Mouse (Mus musculus) CD4-positive, CD25-positive, alpha-beta regulatory T cell, adult 2 months (primary cell): ENCODE measurements around the gene Itpr2.

Experiments
- DNase-seq: peaks from one replicate; pipeline ENCODE4 v3.0.0-alpha.2; 2012; ENCODE audit warnings: low read depth, low spot score

Itpr2 gene

DNA sequence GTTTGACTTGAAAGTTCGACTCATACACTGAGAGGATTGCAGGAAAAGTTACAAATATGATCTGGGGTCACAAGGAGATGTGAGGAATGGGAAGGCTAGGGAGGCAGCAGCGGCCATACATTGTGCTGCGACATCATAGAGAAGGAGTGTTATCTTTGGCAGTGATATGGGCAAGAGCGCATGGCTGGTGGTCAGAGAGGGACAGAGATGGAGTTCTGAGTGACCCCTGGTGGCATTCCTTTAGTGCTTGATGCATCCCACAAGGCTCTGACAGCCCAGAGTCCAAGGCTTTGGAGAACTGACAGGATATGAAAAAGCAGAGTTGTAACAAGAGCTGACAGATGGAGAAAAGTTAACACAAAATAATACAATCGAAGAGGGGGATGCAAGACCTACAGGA is 334.8 kb downstream of the Itpr2 start:
- DNase-seq = no peak

DNA sequence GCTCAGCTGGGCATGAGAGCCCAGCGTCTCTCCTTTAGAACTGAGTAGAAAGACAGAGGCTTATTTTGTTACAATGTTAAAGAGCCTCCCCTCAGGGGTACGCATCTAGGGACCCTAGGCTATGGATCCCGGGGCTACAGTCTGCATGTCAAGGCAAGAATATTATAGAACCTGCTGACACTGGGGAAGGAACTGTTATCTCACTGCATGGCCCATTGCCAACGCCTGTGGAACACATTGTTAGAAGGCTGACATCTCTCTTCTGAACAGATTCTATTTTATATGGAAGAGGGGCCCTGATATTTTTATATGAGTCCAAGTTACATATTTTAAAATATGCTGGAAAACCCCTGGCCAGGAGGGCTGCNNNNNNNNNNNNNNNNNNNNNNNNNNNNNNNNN is 342.4 kb downstream of the Itpr2 start:
- DNase-seq = no peak

DNA sequence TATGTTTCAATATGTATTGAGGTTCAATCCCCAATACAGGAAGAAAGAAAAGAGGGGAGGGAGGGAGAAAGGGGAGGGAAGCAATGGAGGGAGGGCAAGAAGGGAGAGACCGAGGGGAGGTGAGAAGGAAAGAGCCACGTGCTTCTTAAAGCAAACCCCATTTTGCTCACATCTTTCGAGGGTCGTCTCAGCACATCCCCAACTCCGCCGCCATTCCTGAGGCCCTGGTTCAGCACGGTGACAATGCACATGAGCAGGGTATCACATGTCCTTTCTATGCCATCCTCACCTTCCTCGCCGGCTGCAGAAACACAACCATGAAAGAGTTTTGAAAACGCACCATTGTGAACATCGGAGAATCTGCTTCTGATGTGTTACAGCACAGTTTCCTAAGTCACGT is 343.3 kb downstream of the Itpr2 start:
- no peak for DNase-seq

DNA sequence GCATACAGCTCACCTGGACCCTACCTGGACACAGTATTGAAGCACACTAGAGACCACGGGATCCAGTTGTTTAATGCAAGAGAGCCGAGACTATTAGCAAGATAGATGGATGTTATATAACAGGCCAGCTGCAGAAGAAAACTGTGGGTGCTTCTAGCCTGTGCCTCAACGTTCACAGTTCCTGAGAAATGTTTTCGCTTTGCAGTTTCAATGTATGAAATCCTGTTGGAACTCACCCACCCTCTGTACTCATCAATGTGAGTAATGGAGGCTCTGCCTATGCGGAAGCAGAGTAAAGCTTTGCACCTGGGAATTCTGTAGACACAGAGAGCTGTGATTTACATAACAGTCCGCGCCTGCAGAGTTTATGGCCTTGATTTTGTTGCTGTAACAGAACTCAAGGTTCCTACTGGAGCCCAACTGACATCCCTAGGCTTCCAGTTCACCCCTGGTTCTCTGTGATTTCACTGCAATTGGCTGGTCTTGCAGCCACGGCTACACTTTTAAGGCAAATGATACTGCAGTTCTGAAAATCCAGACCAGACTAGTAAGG is 344.0 kb downstream of the Itpr2 start:
- no peak for DNase-seq

DNA sequence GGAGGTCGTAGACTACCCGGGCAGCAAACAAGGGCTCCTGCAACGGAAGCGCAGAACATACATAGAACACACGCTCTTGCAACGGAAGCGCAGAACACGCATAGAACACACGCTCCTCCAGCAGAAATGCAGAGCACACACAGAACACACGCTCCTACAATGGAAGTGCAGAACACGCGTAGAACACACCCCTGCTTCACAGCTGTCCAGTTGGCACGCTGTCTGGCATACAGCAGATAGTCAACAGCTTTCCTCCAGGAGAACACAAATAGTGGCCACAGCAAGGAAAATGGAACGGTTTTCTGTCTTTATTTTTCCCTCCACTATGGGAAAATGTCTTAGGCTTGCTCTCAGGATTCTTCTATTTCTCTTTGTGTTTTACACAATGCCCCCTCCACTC is 344.9 kb downstream of the Itpr2 start:
- DNase-seq = no peak

DNA sequence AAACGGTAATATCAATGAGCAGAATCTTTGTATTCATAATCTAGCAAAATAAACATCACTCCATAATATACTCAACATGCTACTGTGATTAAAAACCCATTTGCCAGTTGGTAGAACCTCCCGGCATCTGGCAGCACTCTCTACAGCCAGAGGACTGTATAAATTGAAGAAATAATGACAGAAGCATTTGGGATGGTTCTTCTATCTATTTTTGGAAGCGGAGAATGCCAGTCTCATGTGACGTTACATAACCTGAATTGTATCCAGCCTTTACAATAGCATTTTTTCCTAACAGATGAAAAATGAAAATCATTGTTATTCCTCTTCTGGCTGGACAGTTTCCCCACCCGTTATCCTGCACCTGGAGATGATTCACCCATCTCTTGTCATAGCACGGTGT is 345.5 kb downstream of the Itpr2 start:
- no peak for DNase-seq

DNA sequence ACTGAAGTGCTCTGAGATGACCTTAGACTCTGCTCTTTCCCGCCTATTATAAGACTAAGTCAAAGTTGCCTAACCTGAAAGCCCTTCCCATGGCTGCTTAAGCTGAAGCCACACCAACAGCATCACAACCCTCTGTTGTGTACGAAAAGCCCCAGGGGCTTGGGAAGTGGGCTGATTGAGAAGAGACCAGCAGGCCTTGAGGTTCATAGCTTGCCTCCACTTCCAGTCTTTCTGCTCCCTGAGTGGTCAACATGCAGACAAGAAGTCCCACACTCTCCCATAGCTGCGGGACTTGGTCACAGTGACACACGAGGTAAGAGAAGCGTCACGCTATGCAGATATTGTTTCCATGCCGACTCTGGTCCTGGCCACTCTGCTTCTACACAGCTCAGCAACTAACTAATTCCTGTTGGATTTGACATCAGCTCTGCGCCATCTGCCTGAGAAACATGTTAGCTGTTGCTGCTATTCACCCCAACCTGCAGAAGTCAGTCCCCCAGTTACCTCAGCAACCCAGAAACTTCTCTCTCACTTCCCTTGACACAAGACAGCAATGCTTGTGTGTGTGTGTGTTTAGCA is 346.8 kb downstream of the Itpr2 start:
- DNase-seq = no peak

DNA sequence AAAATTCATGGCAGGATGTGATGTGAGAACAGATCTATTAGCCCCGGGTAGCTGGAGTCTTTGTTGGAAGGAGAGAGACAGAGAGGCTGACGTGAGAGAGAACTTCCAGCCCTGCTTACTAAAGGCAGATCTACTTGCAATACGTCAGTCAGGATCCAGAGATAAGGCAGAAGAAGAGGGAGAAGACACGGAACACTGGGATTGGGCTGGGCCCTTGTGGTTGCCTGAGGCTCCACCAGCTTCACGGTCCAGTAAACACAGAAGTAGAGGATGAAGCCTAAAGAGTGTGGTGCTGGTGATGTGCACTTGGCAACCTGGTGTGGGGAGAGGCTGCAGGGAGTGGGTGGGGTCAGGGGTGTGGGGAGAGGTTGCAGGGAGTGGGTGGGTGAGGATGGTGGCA is 349.2 kb downstream of the Itpr2 start:
- DNase-seq = no peak

DNA sequence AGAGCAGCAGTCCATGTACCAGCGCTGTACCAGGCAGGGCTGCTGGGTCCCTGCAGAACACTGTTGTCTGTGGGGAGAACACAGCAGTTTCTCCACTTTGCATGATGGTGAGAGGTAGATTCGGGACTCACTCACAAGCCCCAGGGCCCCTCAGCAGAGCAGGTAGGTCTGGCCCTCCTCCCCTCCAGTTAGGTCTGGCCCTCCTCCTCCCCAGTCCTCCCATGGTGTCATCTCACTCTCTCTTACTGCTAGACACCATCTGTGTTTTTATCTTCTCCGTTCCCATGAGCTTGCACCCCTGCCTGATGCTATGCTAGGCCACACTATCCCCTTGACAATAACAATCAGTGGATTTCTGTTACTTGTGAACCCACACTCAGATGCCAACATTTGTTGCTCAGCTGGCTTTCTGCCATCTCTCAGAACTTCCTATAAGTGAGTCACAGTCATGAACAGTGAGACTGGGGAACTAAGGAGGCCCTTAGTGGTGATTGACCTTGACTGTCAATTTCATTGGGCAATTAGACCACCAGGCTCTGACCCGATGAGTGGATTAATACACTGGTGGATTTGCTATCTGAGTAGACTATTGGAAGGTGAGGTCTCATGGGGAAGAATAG is 360.9 kb downstream of the Itpr2 start:
- no peak for DNase-seq

DNA sequence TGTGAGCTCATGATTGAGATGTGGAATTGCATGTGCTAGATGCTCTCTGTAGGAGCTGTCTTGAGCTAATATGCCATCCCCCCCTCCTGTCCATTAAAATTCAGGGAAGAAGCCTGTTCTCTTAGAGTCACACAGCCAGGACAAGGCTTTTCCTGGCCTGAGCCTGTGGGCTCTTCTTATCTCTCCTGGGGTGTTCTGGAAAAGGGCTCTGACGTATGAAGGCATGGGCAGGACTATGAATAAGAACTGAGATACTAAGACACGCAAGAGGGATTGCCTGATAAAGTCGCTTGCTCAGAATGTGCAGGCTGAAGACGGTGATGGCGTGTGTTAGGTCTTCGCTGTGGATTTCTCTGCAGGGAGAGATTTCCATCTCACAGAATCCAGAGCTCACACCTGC is 361.9 kb downstream of the Itpr2 start:
- no peak for DNase-seq

DNA sequence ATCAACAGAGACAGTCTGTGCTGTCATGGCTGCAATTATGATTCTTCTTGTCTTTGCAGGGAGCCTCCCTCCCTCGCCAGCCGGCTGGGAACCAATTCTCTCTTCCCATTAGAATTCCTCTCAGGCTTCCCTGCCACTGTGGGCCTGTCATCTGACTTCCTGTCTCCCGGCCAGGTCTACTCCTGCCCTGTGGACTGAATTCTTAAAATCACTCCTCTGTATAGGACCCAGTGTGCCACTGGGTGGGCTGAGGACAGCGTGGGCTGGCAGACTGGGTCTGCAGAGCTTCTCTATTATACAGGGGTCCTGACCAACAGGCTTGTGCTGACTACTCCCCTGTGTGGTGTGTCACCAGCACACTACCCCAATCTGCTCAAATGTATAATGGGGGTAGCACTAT is 365.4 kb downstream of the Itpr2 start:
- no peak for DNase-seq

DNA sequence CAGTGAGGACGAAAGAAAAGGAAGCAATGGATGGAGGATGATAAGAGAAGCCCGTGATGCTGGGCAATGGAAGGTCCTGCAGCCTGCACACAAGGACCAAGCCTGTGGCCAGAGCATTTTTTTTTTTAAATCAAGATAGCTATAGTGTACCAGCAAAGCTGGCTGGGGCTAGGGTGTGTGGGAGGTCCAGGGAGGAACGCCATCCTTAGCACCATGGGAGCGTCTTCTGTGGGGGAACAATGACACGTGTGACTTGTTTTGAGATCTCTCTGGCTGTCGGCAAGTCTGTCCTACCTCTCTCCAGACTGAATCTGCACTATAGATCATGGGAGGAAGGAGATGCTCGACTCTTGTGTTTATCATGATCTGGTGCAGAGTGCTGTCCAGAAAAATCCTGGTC is 365.8 kb downstream of the Itpr2 start:
- no peak for DNase-seq

DNA sequence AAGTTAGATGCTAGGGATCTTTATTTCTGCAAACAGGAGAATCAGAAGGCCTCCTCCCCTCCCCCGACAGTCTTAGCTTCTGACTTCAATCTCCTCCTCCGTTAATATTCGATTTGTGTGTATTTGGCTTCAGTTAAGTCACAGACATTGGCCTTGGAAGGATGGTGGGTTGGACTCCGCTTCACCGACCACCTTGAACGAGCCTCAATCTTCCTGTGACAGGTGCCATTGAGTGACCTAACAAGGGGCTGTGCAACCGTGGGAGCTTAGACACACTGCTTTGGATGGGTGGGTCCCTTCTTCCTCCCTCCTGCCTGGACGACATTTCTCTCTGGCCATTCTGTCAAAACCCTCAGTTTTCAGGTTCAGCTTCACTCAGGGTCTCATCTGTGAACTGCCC is 366.7 kb downstream of the Itpr2 start:
- DNase-seq = no peak

DNA sequence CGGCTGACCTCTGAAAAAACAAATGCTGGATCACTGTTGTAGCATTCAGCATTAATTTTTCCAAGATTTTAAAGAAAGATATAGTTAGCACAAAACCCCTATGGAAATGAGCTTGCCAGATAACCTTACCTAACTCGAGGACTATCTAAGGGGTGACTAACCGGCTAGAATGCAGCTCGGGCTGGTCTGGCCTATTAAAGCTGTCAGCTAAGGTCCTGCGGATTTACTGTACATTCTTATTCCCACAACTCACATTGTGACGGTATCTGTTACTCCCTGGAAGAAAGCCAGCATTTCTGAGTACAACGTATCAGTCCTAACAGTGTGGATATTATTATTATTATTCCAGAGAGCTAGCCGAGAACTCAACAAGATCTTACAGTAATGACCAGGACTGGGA is 368.1 kb downstream of the Itpr2 start:
- DNase-seq = no peak

DNA sequence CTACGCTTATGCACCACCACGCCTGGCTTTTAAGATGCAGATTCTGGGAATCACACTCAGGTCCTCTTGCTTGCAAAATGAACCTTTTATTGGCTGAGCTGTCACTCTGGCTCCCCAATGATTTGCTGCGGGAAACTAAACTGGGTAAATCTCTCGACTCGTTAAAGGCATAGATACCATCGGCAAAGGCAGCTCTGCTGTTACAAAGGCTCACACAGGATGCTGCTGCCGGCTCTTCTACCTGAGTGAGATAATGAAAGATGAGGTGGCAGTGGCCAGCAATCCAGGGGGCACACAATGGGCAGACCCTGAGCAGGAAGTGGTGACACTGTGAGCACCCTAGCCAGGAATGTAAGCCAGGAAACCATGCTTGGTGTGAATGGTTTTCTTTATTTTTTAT is 373.0 kb downstream of the Itpr2 start:
- no peak for DNase-seq

DNA sequence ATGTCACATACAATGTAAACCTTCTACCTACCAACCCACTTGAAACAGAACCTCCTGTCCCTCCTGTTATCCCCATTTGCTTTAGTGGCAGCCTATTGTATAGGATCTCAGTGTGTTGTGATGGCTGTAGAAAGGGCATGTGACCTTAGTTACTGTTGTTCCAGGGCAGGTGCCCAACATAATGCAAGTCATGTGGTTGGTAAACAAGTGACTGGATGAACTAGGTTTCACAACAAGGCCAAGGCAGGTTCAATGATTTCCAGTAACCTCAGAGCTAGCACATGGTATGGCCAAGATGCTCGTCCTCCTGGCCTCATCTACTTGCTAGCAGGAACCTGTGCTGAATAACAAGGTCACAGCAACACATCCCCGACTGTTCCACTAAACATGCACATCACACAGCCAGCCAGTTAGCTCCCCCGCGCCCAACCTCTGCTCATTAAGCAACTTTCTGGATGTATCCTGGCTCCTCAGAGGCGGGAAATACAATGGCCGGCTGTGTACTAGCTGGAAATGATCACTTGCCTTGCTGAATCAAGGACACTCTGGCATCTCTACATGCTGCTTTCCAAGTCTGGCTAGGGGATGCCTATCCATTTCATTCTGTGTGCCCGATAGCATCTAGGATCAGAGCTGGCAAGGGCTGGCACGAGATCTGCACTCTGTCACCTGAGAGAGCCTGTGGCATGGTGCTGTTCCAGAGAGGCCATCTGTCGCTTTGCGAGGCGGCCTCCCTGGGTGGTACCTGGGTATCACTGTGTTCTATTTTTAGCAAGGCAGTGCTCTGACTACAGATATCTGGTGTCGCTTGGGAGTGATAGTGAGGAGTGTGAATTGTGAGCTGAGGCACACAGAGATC is 375.0 kb downstream of the Itpr2 start:
- DNase-seq = no peak

DNA sequence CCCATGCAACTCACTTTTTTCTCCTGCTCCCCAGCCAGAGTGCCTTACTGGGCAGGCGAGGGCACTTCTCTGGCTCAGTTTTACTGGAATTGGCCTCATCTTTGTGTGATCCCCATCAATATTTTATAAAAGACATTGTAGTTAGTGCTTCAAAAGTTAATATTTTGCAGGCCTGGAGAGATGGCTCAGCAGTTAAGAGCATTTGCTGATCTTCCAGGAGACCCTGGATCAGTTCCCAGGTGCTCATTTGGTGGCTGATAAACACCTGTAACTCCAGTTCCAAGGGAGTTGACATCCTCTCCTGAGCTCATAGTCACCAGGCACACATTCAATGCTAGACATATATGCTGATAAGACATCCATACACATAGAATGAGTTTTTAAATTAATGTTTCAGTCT is 376.4 kb downstream of the Itpr2 start:
- no peak for DNase-seq

DNA sequence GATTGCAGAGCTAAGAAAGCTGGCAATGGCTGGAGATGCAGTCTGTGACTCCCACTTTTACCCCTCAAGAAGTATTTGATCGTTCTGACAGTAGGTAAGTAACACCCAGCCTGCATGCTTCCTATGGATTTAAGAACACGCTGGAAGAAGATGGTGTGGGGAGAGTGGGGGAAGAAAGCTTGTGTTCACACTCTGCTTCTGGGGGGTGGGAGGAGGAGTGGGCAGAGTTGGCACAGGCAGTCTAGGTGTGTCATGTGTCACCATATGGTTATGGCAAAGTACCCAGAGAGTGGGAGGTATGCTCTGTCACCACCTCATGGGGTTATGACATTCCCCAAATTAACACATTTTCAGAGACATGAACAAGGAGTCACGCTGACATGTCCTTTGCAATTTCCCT is 377.5 kb downstream of the Itpr2 start:
- no peak for DNase-seq

DNA sequence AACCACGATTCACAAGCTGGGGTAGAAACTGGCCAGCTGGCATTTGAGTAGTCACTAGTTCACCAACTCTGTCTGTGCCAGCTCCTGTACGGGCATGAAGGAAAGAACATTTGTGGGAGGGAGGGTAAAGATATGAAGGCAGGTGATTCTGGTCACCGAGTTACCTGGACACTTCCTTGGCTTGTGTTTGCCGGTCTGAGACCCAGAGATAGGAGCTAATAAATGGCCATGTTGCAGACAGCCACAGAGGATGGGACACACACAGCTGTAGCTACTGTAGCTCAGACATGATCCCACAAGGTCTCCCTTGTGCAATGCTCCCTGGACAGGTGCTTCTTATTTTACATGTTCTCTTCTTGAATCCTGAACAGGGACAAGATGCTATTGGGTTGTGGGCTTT is 378.4 kb downstream of the Itpr2 start:
- DNase-seq = no peak

DNA sequence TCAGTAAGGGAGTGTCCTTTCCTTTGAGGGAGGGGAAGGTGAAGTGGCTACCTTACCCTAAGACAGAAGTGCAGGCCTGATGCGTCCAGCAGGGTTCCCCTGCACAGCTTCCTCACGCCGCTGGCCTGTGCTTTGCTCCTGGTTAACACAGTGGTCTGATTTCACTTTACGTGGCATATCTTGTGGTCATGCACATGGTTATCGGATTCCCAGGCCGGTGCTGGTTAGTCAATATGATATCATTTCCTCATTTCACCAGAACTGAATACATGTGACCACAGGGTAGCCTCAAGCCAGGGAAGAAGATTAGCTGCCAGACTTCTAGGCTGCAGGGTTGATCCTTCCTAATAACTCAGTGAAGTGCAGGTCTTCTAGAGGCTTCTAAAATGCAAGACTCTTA is 381.9 kb downstream of the Itpr2 start:
- DNase-seq = no peak

DNA sequence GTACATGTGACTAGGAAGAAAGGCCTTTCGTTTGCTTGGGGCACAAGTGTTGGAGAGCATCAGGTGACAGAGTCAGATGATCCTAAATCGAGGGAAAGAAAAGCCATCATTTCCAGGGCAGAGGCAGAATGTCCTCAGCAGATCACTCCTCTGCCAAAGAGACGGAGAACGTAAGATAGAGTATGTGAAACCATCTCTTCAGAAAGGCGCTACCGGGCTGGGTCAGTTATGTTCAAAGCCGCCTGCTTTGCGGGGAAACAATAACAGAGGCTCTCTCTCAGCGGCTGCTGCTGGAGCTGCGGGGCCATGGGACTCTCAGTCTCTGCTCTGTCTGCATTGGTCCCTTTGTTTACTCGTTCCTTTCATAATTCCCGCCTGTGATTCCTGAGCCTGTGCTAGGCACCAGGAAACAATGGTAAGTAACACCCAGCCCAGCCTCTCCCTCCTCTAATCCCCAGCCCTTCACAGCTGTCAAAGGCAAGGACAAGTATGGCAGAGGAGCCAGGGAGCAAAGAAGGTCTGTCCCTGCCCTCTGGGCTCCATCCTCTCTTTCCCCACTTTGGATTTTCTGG is 387.2 kb downstream of the Itpr2 start:
- no peak for DNase-seq

DNA sequence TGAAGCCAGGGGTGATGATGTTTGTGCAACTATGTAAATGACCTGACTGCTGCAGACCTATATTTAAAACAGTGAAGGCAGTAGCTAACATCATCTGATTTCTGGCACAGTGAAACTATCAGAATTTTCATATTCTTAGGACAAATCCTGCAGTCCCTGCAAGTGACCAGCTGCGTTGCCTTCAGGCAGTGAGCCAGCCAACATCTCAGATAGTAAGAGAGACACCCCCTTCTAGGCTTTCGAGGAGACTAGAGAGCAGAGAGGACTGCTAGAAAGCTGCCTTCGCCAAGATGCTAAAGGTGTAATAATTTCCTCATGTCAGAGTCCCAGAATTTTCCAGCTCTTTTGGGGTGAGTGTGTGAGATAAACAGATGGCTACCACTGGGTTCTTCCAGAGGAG is 388.0 kb downstream of the Itpr2 start:
- DNase-seq = no peak

DNA sequence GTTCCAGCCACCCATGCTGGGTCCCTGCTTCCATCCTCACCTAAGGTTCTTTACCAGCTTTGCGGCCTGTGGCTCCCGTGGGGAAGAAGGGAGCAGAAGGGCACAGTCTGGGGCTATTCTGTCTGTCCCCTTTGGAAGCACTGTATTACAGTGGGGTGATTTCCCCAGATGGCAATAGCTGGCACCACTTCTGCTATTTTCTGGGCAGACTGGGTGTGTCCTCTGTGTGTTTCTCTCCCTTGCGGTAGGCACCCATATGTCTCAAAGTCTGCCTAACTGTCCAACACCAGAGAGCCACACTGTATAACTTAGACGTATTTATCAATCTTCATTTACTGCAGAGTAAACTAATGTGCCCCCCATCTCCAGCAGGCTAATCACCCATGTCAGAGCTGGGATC is 388.9 kb downstream of the Itpr2 start:
- DNase-seq = no peak
